Mouse (Mus musculus) myocyte (in vitro differentiated cells): ENCODE data around the gene Skp1a.

ENCODE experiments used
- CEBPB ChIP-seq: IDR thresholded peaks from 2 replicates; pipeline ENCODE4 v1.6.1; 2011; ENCODE audit warnings: mild to moderate bottlenecking, moderate library complexity; ENCODE audit not compliant: poor library complexity, insufficient read depth, severe bottlenecking
- E2F4 ChIP-seq: IDR thresholded peaks from one replicate; pipeline ENCODE4 v1.6.1; 2011; ENCODE audit warnings: mild to moderate bottlenecking, control low read depth, moderate library complexity; ENCODE audit not compliant: insufficient read depth
- MAX ChIP-seq: IDR thresholded peaks from one replicate; pipeline ENCODE4 v1.6.1; 2011; ENCODE audit warnings: low read depth, mild to moderate bottlenecking, control low read depth
- MYOD1 ChIP-seq, 3 experiments: IDR thresholded peaks; one replicate each; pipeline ENCODE4 v1.6.1; 2011; ENCODE audit warnings: control low read depth in 2 of 3, low read depth in 2 of 3, mild to moderate bottlenecking in 2 of 3, moderate library complexity in 1 of 3; ENCODE audit not compliant: insufficient read length in 2 of 3, control insufficient read depth in 1 of 3
- MYOG ChIP-seq, 3 experiments: IDR thresholded peaks; one replicate each; pipeline ENCODE4 v1.6.1; 2011; ENCODE audit warnings: control low read depth in 2 of 3, low read depth in 2 of 3, mild to moderate bottlenecking in 2 of 3; ENCODE audit not compliant: insufficient read length in 2 of 3, control insufficient read depth in 1 of 3, insufficient read depth in 1 of 3
- POLR2A ChIP-seq: IDR thresholded peaks from one replicate; pipeline ENCODE4 v1.6.1; 2011; ENCODE audit warnings: low read depth, mild to moderate bottlenecking, control low read depth, moderate library complexity; ENCODE audit not compliant: insufficient read length
- POLR2AphosphoS2 ChIP-seq: IDR thresholded peaks from one replicate; pipeline ENCODE4 v1.6.1; 2011; ENCODE audit warnings: low read depth, control low read depth; ENCODE audit not compliant: insufficient read length
- REST ChIP-seq: IDR thresholded peaks from one replicate; pipeline ENCODE4 v1.6.1; 2011; ENCODE audit warnings: mild to moderate bottlenecking, control low read depth, moderate library complexity; ENCODE audit not compliant: insufficient read depth, insufficient read length
- SRF ChIP-seq: IDR thresholded peaks from one replicate; pipeline ENCODE4 v1.6.1; 2011; ENCODE audit warnings: low read depth; ENCODE audit not compliant: control insufficient read depth, insufficient read length
- TCF12 ChIP-seq: IDR thresholded peaks from one replicate; pipeline ENCODE4 v1.6.1; 2011; ENCODE audit warnings: mild to moderate bottlenecking, control low read depth; ENCODE audit not compliant: poor library complexity, insufficient read depth, severe bottlenecking
- TCF3 ChIP-seq: IDR thresholded peaks from one replicate; pipeline ENCODE4 v1.6.1; 2011; ENCODE audit warnings: low read depth, control low read depth; ENCODE audit not compliant: insufficient read length
- USF1 ChIP-seq: IDR thresholded peaks from one replicate; pipeline ENCODE4 v1.6.1; 2011; ENCODE audit warnings: low read depth, mild to moderate bottlenecking, control low read depth, moderate library complexity

DNA sequence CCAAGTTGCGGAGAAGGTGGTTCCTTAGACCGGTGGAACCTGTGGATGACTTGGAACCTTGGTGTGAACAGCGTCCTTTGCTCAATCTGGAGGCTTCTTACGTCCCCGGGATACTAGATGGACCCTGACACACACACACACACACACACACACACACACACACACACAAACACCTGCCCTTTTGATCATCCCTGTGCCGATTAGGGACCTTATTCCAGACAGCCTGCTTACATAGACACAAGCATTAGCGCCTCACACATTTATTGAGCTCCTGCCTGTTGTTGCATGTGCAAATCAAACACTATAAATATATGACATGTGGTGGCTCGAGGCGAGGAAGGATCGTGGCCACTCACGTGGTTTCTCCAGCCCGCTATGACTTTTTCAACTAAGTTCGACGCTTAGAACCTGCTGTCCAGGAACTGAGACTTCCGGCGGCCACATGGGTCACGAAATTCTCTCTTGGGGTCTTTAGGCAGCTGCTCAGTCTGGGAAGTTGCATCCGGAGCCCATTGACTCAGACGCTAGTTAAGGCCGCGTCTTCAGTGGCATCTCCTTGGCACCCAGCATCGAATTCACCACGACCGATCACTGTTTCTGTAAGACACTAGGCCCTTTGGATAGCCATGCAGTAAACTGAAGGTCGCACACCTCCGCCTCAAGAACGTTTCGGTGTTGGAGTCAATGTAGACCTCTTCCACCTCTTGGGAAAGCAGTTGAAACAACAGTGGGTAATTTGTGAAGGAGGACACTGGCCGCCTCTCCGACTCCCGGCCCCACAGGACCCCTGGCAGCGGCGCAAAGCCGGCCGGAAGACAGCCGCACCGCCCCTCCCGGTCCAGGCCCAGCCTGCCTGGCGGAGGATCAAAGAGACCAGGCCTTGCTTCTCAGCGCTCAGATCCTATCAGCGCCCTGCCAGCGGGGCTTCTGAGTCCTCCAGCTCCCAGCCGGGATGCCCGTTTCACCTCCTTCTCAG lies 52.1 kb downstream of the Skp1a start:
- no peak for TF ChIP-seq POLR2A
- no peak for TF ChIP-seq MAX
- TF ChIP-seq TCF3 = no peak
- no peak for TF ChIP-seq USF1
- TF ChIP-seq TCF12 = no peak
- TF ChIP-seq SRF = no peak
- no peak for TF ChIP-seq E2F4
- TF ChIP-seq MYOD1 (IDR thresholded peaks at IDR 0.05; ENCODE audit: control insufficient read depth in 1 of 3, insufficient read length in 2 of 3, low read depth in 2 of 3) = no peak
- no peak for TF ChIP-seq POLR2AphosphoS2
- TF ChIP-seq MYOG (IDR thresholded peaks at IDR 0.05; ENCODE audit: control insufficient read depth in 1 of 3, insufficient read depth in 1 of 3, insufficient read length in 2 of 3, low read depth in 2 of 3) = no peak
- no peak for TF ChIP-seq CEBPB
- TF ChIP-seq REST = no peak
